Mouse (Mus musculus) mature B cell (primary cell): ENCODE data around the gene Sec24d.

Experiments
- in situ Hi-C: fragments of 300-500 bp; cut with MboI; formaldehyde crosslinking; loops from 2 replicates; pipeline ENCODE4 v1.14.3; 2019

Gene Sec24d

GRCm38 (mm10) chr3:123395611-123396010, 128.4 kb downstream of the Sec24d start:
- in situ Hi-C loops: no loop called here

GRCm38 (mm10) chr3:123397562-123398481, 130.6 kb downstream of the Sec24d start:
- in situ Hi-C loops: no loop called here

- in situ Hi-C loops: no loop called here
Observed at GRCm38 (mm10) chr3:123404945-123405344, 137.7 kb downstream of the Sec24d start.

DNA sequence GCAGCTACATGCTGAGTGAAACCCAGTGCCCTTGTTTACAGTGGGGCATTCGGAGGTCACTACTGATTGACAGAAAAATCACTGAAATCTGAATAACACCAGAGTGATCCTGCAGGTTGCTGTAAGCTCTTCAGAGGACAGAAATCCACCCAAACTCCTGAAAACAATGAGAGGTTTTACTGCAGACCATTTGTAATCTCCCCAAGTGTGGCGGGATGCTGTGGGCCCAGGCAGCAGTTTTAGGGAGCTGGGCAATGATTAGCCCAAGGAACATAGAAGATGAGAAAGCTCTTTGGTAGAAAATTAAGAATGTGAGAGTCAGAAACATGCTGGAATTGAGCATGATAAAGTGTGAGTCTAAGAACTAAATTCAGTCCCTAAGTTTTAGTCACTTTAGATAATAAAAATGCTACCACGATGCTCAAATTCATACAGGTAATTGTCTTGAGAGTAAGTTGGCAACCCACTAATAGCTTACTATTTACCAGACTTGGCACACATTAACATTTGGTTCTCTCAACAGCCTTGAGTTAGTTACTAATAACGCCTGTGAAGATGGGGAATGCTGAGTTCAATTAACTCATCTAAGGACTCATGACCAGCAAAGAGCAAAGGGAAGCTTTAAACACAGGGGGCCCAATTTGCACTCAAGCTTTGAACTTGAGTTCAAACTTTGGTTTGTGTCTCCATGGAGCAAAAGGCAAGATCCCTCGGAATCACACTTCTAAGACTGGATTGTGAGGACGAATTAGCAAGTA, 144.7 kb downstream of the Sec24d start:
- in situ Hi-C loops: no loop called here

GRCm38 (mm10) chr3:123413173-123413572, 145.9 kb downstream of the Sec24d start:
- in situ Hi-C loops: no loop called here
